Mouse (Mus musculus): ENCODE data around the gene Usp50.

- no peak for TF ChIP-seq GATA1 (IDR thresholded peaks at IDR 0.05; ENCODE audit: low read length)
- TF ChIP-seq TAL1 (IDR thresholded peaks at IDR 0.05; ENCODE audit: low read length): no peak
These were observed 15.7 kb downstream of the Usp50 start for GRCm38 (mm10) chr2:126767599-126767998.

Data from erythroblast, embryonic 14.5 days (primary cell).